Mouse (Mus musculus): ENCODE measurements around the gene Sult2a8.
"Not testable (repeated sequence)": the region's sequence is repeated elsewhere in the genome, so short reads cannot be mapped to it uniquely, and the experiment has no call there.

Sult2a8 gene

DNA sequence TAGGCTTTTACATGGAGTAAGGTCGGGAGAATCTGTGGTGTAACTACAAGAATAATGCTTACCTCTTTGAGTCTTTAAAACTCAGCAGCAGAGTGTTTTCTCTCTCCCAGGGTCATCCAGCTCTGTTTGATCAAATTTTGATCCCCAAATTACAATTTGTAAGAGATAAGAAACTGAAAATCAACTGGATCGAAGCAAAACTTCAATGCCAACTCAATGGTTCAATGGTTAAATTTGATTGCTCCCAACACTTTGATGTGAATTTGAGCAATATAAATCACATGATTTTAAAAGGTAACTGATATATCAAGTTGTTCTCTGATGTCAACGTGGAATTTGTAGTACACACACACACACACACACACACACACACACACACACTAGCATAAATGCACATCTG is at the start of gene Sult2a8:
Gene Sult2a8 (minus strand): TSS at position 236 of the 400 bp plus-strand sequence.
- DNase-seq = no peak

DNA sequence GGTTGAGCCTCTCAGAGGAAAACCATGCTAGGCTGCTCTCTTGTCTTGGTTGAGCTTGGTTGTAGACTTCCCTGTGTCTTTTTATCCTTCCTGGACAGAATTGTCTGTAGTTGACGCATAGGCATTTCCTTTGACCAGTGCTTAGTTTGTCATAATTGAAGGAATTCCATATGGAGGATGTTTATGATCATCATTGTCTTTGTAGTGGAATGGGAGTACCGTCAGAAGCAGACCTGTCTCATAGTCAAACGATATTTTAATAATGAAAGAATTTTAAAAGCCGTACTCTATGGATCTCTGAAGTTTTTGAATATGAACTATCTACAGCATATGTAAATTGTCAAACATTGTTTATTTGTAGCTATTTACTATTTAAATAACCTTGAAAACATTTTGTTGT is 47.6 kb upstream of the Sult2a8 start, which contains the start of gene Sult2a7:
Gene Sult2a7 (minus strand): TSS at position 101 of the 400 bp plus-strand sequence.
- no peak for DNase-seq

DNA sequence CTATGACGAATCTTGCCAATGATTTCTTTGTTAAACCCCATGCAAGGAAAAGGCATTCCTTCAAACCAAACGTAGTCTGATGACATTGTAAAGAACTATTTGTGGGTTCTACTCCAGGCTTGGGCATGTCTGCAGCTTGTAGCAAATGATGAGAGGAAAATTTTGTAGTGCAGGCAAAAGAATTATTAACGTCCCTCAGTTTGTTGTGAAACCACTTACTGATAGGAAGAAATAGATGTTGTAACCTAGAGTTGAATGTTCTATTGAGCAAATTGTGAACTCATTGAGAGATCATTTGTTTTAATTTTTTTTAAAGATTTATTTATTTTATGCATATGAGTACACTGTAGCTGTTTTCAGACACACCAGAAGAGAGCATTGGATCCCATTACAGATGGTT is 46.3 kb upstream of the Sult2a8 start:
- no peak for DNase-seq

DNA sequence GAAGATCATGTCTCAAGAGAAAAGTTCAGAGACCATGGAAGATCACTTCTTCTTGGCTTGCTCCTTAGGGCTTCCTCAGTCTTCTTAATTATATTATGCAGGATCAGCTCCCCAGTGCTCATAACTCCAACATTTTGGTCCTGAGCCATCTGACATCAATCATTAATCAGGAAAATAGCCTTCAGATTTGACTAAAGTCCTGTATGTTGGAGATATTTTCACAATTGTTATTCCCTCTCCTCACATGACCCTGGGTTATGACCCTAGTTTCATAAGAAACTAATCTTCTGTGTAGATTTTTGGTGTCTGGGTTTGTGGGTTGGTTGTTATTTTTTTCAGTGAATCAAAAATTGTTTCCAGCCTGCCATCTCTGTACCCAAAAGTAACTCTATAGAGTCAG is 7.0 kb downstream of the Sult2a8 start:
- DNase-seq = no peak

DNA sequence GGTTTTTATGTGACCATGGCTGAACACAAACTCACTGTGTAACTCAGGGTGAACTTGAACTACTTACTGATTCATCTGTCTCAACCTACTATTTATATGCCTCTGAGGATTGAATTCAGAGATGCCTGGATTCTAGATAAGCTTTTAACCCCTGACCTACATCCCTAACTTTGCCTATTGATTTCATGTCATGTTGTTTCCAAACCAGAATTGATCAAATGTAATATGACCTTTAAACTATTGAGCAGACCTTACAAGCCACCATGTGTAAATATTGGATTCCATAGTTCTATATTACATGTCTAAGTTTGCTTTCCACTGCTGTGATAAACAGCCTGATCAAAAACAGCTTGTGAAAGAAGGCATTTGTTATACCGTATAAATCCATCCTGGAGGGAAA is 8.1 kb downstream of the Sult2a8 start:
- DNase-seq = no peak

DNA sequence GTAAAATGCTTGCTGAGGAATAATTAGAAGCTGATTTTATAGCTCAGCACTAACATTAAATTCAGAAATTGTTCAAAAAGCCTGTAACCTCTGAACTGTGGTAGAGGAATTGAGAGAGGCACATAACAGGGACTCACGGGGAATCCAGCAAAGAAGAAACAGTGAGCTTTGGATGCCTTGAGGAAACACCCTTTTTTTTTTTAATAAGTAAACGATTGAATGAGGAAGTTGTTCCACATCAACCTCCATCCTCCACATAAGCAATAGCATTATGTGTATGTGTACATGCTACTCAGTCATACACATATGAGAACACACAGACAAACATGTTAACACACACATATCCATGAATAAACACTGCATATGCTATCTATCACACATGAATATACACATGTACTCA is 8.5 kb downstream of the Sult2a8 start:
- no peak for DNase-seq

- not testable (repeated sequence) for DNase-seq
These were observed 47.2 kb downstream of the Sult2a8 start for GRCm38 (mm10) chr7:14399363-14399762.

GRCm38 (mm10) chr7:14396462-14396861 is 50.1 kb downstream of the Sult2a8 start:
- DNase-seq = no peak

Data from right cerebral cortex, postnatal 14 days (tissue).